Mouse (Mus musculus) heart, adult 9 months (tissue): ENCODE measurements at regions not wholly inside any gene's neighbourhood (a gene's known extent, or its start where the extent isn't known, plus 50 kb on each side); places are given as distances from the start of the nearest gene placed in this dataset.

Experiments used
- DNase-seq, 2 experiments: peaks; one replicate each; pipeline ENCODE4 v3.0.0; 2022; ENCODE audit warnings: low spot score in 2 of 2

- no peak for DNase-seq
These were observed 322.8 kb downstream of the Med10 start for GRCm38 (mm10) chr13:70124860-70125545.

DNA sequence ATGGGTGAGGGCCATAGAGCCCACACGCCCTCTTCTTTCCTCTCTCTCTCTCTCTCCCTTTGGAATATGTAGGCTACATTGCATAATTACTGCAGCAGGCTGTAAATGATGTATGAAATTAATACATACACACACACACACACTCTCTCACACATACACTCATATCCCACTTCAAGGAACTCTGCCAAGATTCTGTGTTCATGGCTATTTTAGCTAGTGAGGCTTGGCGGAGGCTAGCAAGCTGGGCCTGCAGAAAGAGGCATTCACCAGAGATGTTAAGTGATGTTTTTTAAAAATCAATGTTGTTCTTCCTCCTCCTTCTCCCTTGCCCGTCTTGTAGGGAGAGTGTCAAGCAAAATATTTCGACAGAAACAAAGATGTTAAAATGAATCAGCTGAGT, 325.1 kb downstream of the Med10 start:
- no peak for DNase-seq

GRCm38 (mm10) chr13:70134544-70134943, 332.3 kb downstream of the Med10 start:
- no peak for DNase-seq

- DNase-seq: no peak
These were observed 334.0 kb downstream of the Med10 start for GRCm38 (mm10) chr13:70136209-70136608.

GRCm38 (mm10) chr13:70144461-70144860, 342.3 kb downstream of the Med10 start:
- DNase-seq: no peak

- DNase-seq: no peak
These were observed 343.3 kb downstream of the Med10 start for GRCm38 (mm10) chr13:70145466-70145865.

- DNase-seq: no peak
These were observed 347.1 kb downstream of the Med10 start for GRCm38 (mm10) chr13:70149041-70149898.

DNA sequence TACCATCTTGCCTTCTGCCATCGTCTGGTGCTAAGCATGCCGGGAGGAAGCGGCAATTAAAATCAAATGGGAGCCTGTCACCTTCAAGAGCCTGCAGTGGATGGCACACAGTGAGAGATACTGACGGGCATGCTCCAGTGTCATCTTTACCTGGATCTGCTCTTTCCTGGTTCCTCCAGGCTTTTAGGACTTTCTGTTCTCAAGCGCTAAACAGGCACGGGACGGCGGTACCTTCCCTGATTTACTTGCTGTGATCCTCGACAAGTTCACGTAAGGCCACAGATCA, 347.6 kb downstream of the Med10 start:
- DNase-seq: no peak

GRCm38 (mm10) chr13:70153062-70153461, 350.9 kb downstream of the Med10 start:
- no peak for DNase-seq

DNA sequence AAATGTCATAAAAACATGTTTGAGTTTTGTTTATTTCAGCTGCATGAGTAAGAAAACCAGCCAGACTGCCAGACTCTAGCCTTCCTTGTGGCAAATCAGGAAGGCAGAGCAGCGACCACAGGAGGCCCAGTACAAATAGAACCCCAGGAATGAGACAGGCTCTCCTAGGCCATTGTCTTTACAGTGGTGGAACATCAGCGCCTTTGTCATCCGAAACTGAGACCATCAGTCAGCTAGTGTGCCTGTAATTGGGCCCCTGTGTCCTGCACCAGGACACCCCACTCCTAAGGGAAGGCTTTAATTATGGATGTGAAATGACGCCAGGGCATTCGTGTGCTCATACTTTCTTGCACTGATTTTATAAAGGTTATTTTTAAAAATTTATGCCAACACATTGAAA, 353.4 kb downstream of the Med10 start:
- no peak for DNase-seq

GRCm38 (mm10) chr13:70156975-70157588, 354.9 kb downstream of the Med10 start:
- no peak for DNase-seq

DNA sequence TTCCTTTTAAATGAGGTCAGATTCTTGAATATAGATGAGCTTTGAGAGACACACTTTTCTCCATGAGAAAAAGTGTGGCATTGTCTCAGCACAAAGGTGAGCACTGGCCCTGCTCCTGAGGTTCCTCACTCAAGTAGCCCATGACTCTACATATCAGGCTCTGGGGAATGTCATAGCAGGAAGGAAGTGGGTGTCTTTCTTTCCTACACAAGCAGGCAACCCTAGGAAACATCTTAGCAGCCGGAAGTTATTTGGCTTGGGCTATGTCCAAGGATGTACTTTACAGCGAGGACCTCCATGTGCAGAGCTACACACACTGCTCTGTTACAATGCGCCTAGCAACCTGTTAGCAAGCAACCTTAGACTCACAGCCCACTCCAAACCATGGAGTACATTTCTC, 356.9 kb downstream of the Med10 start:
- no peak for DNase-seq

DNA sequence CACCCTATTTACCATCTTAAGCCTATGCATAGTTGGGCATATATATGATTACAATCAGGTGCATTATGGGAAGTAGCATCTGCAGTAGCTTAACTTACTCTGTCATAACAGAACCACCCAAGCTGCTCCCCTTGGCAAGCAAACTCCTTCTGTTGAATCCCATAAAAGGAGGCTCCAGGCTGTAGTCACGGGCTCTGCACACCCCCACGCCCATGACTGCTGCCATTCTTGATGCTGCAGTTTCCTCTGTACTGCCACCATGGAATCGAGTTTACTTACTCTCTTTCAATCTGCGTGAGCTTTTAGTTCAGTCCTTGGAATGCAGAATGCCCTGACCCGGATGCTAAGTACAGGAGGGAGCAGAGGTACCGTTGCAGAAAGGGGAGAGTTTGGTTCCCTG, 357.4 kb downstream of the Med10 start:
- DNase-seq: no peak

DNA sequence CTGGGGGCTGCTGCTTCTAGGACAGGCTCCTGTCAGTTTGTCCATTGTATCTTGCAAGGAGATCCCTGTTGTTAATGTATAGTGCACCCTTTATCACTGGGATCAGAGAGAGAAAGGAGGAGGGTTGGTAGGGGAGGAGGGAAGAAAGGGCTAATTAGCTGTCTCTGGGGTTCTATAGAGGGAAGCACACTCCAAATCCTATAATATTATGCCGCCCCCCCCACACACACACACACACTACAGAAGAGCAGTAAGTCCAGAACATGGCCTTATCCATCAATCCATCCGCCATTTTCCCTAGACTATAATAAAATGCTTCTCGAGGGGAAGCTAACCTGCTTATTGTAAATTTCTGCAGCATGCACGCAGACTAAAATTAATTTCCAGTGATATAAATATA, 359.9 kb downstream of the Med10 start:
- DNase-seq: no peak

DNA sequence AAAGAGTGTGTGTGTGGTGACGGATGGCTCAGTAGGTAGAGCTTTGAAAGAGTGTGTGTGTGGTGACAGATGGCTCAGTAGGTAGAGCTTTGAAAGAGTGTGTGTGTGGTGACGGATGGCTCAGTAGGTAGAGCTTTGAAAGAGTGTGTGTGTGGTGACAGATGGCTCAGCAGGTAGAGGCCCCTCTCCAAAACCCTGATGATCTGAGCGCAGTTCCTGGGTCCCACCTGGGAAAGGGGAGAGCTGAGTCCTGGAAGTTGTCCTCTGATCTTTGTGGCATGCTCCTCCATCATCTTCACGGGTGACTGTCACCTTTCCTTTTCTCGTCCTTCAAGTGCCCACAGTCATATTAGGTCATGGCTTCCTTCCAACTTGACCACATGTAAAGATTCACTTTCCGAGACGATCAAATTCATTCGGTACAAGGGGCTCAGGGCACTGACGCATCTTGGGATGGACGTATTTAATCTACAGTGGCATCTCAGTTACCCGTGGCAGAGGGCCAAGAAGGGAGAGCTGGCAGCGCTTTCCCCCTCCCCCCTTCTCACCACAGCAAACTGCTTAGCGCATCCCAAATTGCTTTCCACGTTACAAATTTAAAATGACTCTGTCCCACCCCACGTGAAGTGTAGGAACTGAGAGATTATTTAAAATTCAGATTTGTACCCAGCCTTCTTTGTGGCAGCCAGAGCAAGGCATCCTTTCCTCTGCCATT, 363.5 kb downstream of the Med10 start:
- DNase-seq: no peak

- no peak for DNase-seq
These were observed 365.6 kb downstream of the Med10 start for GRCm38 (mm10) chr13:70167747-70168146.

DNA sequence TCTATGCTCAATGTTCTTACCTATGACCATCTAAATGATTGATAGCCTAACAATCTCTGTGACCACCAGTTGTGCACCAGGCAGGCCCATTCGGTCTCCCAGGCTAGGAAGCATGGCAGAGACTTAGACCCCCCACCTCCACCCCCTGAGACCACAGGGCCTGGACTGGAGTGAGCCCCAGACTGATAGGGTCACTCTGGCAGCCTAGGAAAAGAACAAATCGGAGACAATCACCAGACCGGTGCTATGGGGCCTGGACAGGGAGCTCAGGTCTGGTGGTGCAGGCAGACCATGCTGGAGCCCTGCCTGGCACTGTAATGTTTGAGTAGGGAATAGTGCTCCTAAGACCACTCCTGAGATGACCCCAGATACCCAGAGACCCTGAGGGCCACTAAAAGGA, 366.7 kb downstream of the Med10 start:
- DNase-seq: no peak

DNA sequence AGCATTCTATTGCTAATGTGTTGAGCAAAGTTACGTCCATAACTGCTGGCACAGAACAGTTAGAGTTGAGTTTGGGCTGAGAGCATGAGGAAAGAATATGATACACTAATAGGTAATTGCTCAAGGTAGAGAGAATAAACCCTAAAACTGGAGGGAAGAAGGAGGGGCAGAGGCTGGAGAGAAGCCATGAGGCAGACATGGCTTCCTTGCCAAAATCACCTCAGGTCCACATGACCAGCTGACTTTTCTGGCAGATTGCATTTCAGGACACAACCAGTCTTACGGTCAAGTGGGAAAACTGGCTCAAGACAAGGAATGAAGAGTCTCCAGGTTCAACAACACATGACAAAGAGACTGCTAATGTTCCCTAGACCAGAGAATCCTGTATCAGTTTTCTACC, 374.9 kb downstream of the Med10 start:
- no peak for DNase-seq

DNA sequence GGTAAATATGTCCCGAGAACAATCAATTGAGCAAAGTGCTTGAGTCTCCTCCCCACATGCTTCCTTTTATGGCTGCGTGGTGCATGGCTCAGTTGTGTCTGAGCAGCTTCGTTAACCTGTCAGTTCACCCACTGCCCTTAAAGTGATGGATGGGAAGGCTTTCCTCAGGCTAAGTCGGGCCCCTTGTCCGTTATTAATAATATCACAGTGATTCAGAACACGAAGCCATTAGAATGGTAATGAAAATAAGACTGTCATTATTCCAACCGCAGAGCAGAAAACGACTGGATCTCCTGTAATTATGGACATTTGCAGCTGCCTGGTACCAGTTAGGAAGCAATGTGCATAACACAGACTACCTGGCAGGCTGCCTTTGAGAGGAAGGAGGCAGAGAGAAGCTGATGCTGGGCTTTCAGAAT, 375.9 kb downstream of the Med10 start:
- DNase-seq: no peak

- DNase-seq: no peak
These were observed 388.8 kb downstream of the Med10 start for GRCm38 (mm10) chr13:70190978-70191377.

GRCm38 (mm10) chr13:70192101-70193025, 390.2 kb downstream of the Med10 start:
- no peak for DNase-seq
